ENCODE assay signal across 15 mouse cellular contexts in genomic region chr6:52473924-52474323, GRCm38 (mm10).
DNase-seq lines count a peak whose midpoint lies in the region; ATAC-seq and TF ChIP-seq lines count a peak whose summit lies in the region.
"Had no signal": no experiment of that assay in that cellular context is flagged by ENCODE, and none has a peak within 500 bp of the region (broad histone marks: within the 10 kb centered on the region; RNA-seq: fewer than 3 reads in every experiment).

No protein-coding gene starts in this region.

- H3K36me3 ChIP-seq in heart, embryonic 16.5 days (ENCODE audit: control insufficient read depth, insufficient read depth): no peaks in the 10 kb centered on the region
- H3K36me3 ChIP-seq in midbrain, postnatal 0 days (ENCODE audit: insufficient read depth, low read length): no peaks in the 10 kb centered on the region
- H3K36me3 ChIP-seq in midbrain, embryonic 13.5 days: no peaks in the 10 kb centered on the region
- no peaks in the 10 kb centered on the region for H3K36me3 ChIP-seq in megakaryocyte, embryonic 14.5 days (replicated peaks; ENCODE audit: low read length)
- H3K36me3 ChIP-seq: embryonic facial prominence, embryonic 13.5 days; heart, embryonic 13.5 days had no signal

- no peak for TF ChIP-seq CTCF in midbrain, postnatal 0 days (IDR thresholded peaks at IDR 0.05)
- no peak for TF ChIP-seq CTCF in left cerebral cortex, adult 2 months (IDR thresholded peaks at IDR 0.05)

- H3K9ac ChIP-seq in heart, embryonic 16.5 days (ENCODE audit: low read length): no peak overlapping the region
- H3K9ac ChIP-seq in midbrain, postnatal 0 days (replicated peaks; ENCODE audit: low read length, poor library complexity, severe bottlenecking): 0 out of 2 replicates have a peak overlapping the region, but pooled peaks have one; percentile 44
- no peak overlapping the region for H3K9ac ChIP-seq in midbrain, embryonic 13.5 days (replicated peaks)
- H3K9ac ChIP-seq: embryonic facial prominence, embryonic 13.5 days; heart, embryonic 13.5 days had no signal

- 40% methylated on average over 11 of the region's 11 CpGs for WGBS in heart, embryonic 16.5 days
- 38% methylated on average over 11 of the region's 11 CpGs for WGBS in midbrain, postnatal 0 days
- 49% methylated on average over 11 of the region's 11 CpGs for WGBS in midbrain, embryonic 13.5 days

- H3K4me3 ChIP-seq in heart, embryonic 16.5 days (ENCODE audit: low read length): no peak overlapping the region
- no peak overlapping the region for H3K4me3 ChIP-seq in midbrain, postnatal 0 days (ENCODE audit: low read depth, low read length)
- no peak overlapping the region for H3K4me3 ChIP-seq in midbrain, embryonic 13.5 days (replicated peaks)
- peak overlapping the region; percentile 42 for H3K4me3 ChIP-seq in megakaryocyte, embryonic 14.5 days (replicated peaks)
- H3K4me3 ChIP-seq in left cerebral cortex, adult 2 months: no peak overlapping the region
- H3K4me3 ChIP-seq: embryonic facial prominence, embryonic 13.5 days; heart, embryonic 13.5 days; layer of hippocampus, adult 2 months had no signal

- H3K4me1 ChIP-seq in heart, embryonic 16.5 days (ENCODE audit: control insufficient read depth, insufficient read depth, low read length): peaks cover under 1% of the 10 kb centered on the region; the same call in 1 of the 2 replicates
- no peaks in the 10 kb centered on the region; the same call in 1 of the 2 replicates for H3K4me1 ChIP-seq in midbrain, postnatal 0 days (ENCODE audit: insufficient read depth, low read length)
- peaks cover 13% of the 10 kb centered on the region; the same call in 1 of the 2 replicates for H3K4me1 ChIP-seq in midbrain, embryonic 13.5 days (replicated peaks)
- peaks cover 23% of the 10 kb centered on the region for H3K4me1 ChIP-seq in megakaryocyte, embryonic 14.5 days

- no peak for ATAC-seq in heart, embryonic 16.5 days (replicated peaks; ENCODE audit: extremely low read depth, insufficient read depth, low FRiP score)
- no peak for ATAC-seq in midbrain, postnatal 0 days (ENCODE audit: low FRiP score)
- no peak for ATAC-seq in midbrain, embryonic 13.5 days
- ATAC-seq: activated CD4-positive, CD25-positive, alpha-beta regulatory T cell, adult 4 months; hindbrain, postnatal 0 days had no signal

- H3K9me3 ChIP-seq in heart, embryonic 16.5 days (replicated peaks; ENCODE audit: control insufficient read depth, low read length): no peaks in the 10 kb centered on the region
- no peaks in the 10 kb centered on the region for H3K9me3 ChIP-seq in midbrain, postnatal 0 days (ENCODE audit: low read length)
- H3K9me3 ChIP-seq in midbrain, embryonic 13.5 days: no peaks in the 10 kb centered on the region
- H3K9me3 ChIP-seq in megakaryocyte, embryonic 14.5 days: peaks cover 4% of the 10 kb centered on the region; the same call in 1 of the 2 replicates
- H3K9me3 ChIP-seq: embryonic facial prominence, embryonic 13.5 days; heart, embryonic 13.5 days had no signal

- H3K27ac ChIP-seq in heart, embryonic 16.5 days (ENCODE audit: low read length): no peak overlapping the region
- H3K27ac ChIP-seq in midbrain, postnatal 0 days (ENCODE audit: low read depth, low read length): no peak overlapping the region
- H3K27ac ChIP-seq in midbrain, embryonic 13.5 days: no peak overlapping the region
- H3K27ac ChIP-seq in left cerebral cortex, adult 2 months: no peak overlapping the region
- H3K27ac ChIP-seq: embryonic facial prominence, embryonic 13.5 days; heart, embryonic 13.5 days; hindbrain, postnatal 0 days; layer of hippocampus, adult 2 months had no signal

- intact Hi-C loops in heart, postnatal 25 days (cut with DNase I): no loop called here
- intact Hi-C loops in left cerebral cortex, adult 2 months (cut with DNase I): no loop called here

- no peaks in the 10 kb centered on the region for H3K27me3 ChIP-seq in heart, embryonic 16.5 days (ENCODE audit: control insufficient read depth, insufficient read depth, low read length)
- H3K27me3 ChIP-seq in midbrain, postnatal 0 days (ENCODE audit: insufficient read depth, low read length): no peaks in the 10 kb centered on the region
- H3K27me3 ChIP-seq in midbrain, embryonic 13.5 days: no peaks in the 10 kb centered on the region
- peaks cover 11% of the 10 kb centered on the region for H3K27me3 ChIP-seq in megakaryocyte, embryonic 14.5 days (replicated peaks)
- H3K27me3 ChIP-seq: embryonic facial prominence, embryonic 13.5 days had no signal

- no peak for DNase-seq in heart, postnatal 25 days (ENCODE audit: low spot score)
- no peak for DNase-seq in midbrain, postnatal 0 days (ENCODE audit: low spot score)
- no peak for DNase-seq in left cerebral cortex, adult 2 months (ENCODE audit: extremely low spot score in 1 of 2, low spot score in 2 of 2)
- no peak for DNase-seq in spleen, postnatal 36 days (ENCODE audit: low spot score in 2 of 2)
- DNase-seq: cerebellum, postnatal 36 days; gastrocnemius, postnatal 14 days; thymus, postnatal 4 days had no signal

- H3K4me2 ChIP-seq in heart, embryonic 16.5 days (ENCODE audit: low read depth, low read length): peak overlapping the region; percentile 17
- no peak overlapping the region for H3K4me2 ChIP-seq in midbrain, postnatal 0 days (ENCODE audit: low read depth, low read length, poor library complexity, severe bottlenecking)
- H3K4me2 ChIP-seq in midbrain, embryonic 13.5 days (replicated peaks): no peak overlapping the region
- H3K4me2 ChIP-seq: embryonic facial prominence, embryonic 13.5 days; heart, embryonic 13.5 days had no signal
